Mouse (Mus musculus): ENCODE results near the gene Gm15517. TPM values are rescaled to one million over a fixed set of nuclear protein-coding genes. Genes with fewer than 3 reads are reported as not detected.
"Not testable (repeated sequence)": the region's sequence is repeated elsewhere in the genome, so short reads cannot be mapped to it uniquely, and the experiment has no call there.

Gm15517 gene
- polyA plus RNA-seq, 1 experiment from 2014 or later = not detected

DNA sequence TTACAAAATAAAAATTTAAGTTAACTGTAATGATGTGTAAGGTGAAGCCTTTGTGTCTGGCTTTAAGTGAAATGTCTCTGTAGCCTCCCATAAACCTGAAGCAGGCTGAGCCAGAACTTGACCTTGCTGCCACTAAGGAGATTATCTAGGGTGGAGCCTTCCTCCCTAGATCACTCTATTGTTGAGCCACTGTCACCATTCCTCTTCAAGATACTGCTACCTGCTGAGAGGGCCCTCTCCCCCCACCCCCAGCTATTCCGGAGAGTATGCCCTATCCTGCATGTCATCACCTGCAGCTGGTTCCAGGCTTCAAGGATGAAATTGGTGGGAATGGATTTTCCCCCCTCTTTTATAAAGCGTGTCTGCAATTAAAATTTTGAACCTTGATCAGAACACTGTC is 36.3 kb downstream of the Gm15517 start:
- H3K9ac ChIP-seq (replicated peaks); H3K4me3 ChIP-seq (replicated peaks); H3K27ac ChIP-seq; H3K9me3 ChIP-seq; H3K4me1 ChIP-seq (replicated peaks); H3K36me3 ChIP-seq; ATAC-seq (ENCODE audit: insufficient number of reproducible peaks, insufficient read depth, low FRiP score, low TSS enrichment, low read depth); H3K27me3 ChIP-seq; H3K4me2 ChIP-seq: not testable (repeated sequence)
- WGBS = 83% methylated on average over 2 of the region's 2 CpGs

DNA sequence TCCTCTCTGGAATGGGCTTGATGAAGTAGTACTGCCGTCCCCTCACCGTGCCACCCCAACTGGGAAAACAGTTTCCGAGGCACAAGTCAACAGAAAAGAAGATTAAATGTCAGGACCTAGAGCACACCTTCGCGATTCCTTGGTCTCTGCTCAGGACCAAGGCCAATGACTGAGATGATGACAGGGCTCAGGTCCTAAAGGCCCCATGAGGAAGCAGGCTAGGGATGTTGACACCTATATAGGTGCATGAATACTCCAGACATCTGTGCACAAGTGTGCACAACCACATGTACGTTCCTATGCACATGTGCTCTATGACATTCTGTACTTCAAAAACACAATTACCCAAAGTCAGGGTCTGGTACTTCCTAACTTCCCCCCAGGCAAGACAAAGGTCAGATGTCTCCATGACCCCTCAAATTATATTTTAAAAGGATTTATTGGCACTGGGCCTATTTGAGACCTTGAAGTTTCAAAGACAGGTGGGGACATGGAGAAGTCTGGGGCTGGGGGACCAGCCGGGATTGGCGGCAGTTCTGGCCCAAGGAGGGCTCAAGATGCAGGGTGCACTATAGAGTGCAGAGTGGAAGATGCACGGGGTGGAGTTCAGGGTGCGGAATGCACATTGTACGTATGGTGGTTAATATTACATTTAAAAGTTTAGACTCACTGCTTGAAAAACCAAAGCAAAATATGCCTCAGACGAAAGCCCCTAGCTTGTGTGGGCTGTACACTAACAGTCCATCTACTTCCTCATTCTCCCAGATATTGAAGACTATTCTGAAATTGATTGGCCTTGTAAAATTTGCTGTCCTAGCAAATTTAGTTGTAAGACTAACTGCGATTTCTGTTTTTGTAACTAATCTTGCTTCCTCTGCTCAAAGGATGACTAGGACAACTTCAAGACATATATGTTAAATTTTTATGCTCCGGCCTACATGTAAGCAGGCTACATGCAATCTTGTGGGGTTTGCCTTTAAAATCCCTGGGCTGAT is 42.4 kb downstream of the Gm15517 start:
- Histone ChIP-seq H3K36me3 (no peaks in the 10 kb centered on the region), H3K9ac (replicated peaks) (peak overlapping the region; percentile 89), H3K4me2 (peak overlapping the region; percentile 73), H3K9me3 (no peaks in the 10 kb centered on the region), H3K4me3 (replicated peaks) (peak overlapping the region; percentile 67), H3K27ac (peak overlapping the region; percentile 94), H3K4me1 (replicated peaks) (peaks cover 35% of the 10 kb centered on the region), H3K27me3 (peaks cover 24% of the 10 kb centered on the region; the same call in 1 of the 2 replicates)
- WGBS = 88% methylated on average over 14 of the region's 14 CpGs
- no peak for ATAC-seq (ENCODE audit: insufficient number of reproducible peaks, insufficient read depth, low FRiP score, low TSS enrichment, low read depth)

GRCm38 (mm10) chr7:44304463-44304774 is 43.2 kb downstream of the Gm15517 start:
- H3K36me3 ChIP-seq = no peaks in the 10 kb centered on the region
- under 1% methylated on average over 25 of the region's 25 CpGs for WGBS
- peak overlapping the region; percentile 94 for H3K27ac ChIP-seq
- H3K4me3 ChIP-seq (replicated peaks) = peak overlapping the region; percentile 67
- ATAC-seq (ENCODE audit: insufficient number of reproducible peaks, insufficient read depth, low FRiP score, low TSS enrichment, low read depth) = peak; percentile 18
- H3K9ac ChIP-seq (replicated peaks) = peak overlapping the region; percentile 89
- H3K4me2 ChIP-seq = peak overlapping the region; percentile 73
- H3K9me3 ChIP-seq = no peaks in the 10 kb centered on the region
- H3K4me1 ChIP-seq (replicated peaks) = peaks cover 35% of the 10 kb centered on the region
- peaks cover 31% of the 10 kb centered on the region for H3K27me3 ChIP-seq

- Histone ChIP-seq H3K4me1 (replicated peaks) (peaks cover 35% of the 10 kb centered on the region), H3K27ac (peak overlapping the region; percentile 94), H3K36me3 (no peaks in the 10 kb centered on the region), H3K4me2 (peak overlapping the region; percentile 73), H3K9ac (replicated peaks) (peak overlapping the region; percentile 89), H3K9me3 (no peaks in the 10 kb centered on the region), H3K27me3 (peaks cover 37% of the 10 kb centered on the region), H3K4me3 (replicated peaks) (peak overlapping the region; percentile 67)
- WGBS = under 1% methylated on average over 49 of the region's 49 CpGs
- ATAC-seq (ENCODE audit: insufficient number of reproducible peaks, insufficient read depth, low FRiP score, low TSS enrichment, low read depth) = peak; percentile 95
Observed at GRCm38 (mm10) chr7:44304775-44305641, 43.8 kb downstream of the Gm15517 start.

DNA sequence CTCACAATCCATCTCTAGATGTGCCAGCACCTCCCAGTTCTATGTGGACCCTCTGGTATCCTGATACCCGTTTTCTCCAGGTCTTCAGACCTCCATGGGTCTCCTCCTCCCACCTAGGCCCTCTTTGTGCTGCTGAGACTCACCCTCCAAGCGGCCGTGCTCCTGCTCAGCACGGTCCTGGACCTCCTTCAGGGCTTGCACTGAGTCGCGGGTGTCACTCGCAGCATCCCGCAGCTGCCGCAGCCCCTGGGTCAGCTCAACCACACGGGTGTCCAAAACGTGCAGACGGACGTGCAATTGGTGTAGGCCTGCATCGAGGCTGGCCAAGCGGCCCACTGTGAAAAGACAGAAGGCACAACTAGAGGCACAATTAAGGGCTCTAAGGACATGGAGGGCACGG is 44.4 kb downstream of the Gm15517 start:
- Histone ChIP-seq H3K4me3 (replicated peaks) (peak overlapping the region; percentile 67), H3K9ac (replicated peaks) (no peak overlapping the region), H3K4me1 (replicated peaks) (peaks cover 41% of the 10 kb centered on the region), H3K36me3 (no peaks in the 10 kb centered on the region), H3K9me3 (no peaks in the 10 kb centered on the region), H3K27ac (peak overlapping the region; percentile 64), H3K4me2 (peak overlapping the region; percentile 73), H3K27me3 (peaks cover 43% of the 10 kb centered on the region)
- peak; percentile 8 for ATAC-seq (ENCODE audit: insufficient number of reproducible peaks, insufficient read depth, low FRiP score, low TSS enrichment, low read depth)
- WGBS = 11% methylated on average over 16 of the region's 16 CpGs

GRCm38 (mm10) chr7:44306516-44307240 is 45.4 kb downstream of the Gm15517 start, which contains the start of gene Clec11a:
TSS of gene Clec11a (minus strand) at chr7:44306902.
- peaks cover 51% of the 10 kb centered on the region for H3K4me1 ChIP-seq (replicated peaks)

DNA sequence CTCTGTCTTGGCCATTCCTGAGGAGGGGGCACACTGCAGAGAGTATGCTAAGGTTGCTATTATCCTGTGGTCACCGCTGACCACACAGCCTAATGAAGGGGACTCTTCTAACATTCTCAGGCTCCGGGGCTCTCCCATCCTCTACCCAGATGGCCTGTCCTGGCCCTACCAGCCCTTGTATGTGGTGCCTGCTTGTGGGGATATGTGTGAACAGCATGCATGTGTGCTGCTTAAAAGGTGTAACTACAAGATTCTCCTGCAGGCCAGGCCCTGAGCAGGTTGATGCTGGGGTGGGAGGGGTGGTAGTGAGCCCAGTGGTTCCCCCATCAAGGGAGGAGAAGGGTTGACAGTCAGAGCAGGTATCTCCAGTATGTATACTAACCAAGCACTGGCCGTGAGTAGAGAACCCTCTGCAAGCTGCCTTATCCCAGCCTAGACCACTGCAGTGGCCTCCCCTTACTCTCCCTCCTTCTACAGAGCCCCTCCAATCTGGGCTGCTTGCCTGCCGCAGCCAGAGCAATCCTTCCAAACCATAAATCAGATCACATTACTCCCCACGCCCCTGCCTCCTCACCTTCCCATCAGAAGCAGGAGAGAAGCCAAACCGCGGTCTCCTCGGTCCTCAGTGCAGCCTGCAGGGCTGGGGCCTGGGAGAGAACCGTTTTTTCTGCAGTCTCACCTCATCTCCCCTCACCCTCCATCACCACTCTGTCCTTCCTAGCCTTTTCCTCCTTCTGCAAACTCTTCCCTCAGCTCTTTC is 46.2 kb downstream of the Gm15517 start:
- Histone ChIP-seq H3K27ac (peak overlapping the region; percentile 45), H3K4me3 (replicated peaks) (no peak overlapping the region), H3K4me2 (peak overlapping the region; percentile 24; the same call in 1 of the 2 replicates), H3K36me3 (no peaks in the 10 kb centered on the region), H3K4me1 (replicated peaks) (peaks cover 55% of the 10 kb centered on the region), H3K9me3 (no peaks in the 10 kb centered on the region), H3K9ac (replicated peaks) (peak overlapping the region; percentile 34), H3K27me3 (peaks cover 61% of the 10 kb centered on the region)
- 20% methylated on average over 9 of the region's 9 CpGs for WGBS
- no peak for ATAC-seq (ENCODE audit: insufficient number of reproducible peaks, insufficient read depth, low FRiP score, low TSS enrichment, low read depth)

More at GRCm38 (mm10) chr7:44306516-44307240, 45.4 kb downstream of the Gm15517 start, which contains the start of gene Clec11a:
- no peak for ATAC-seq (ENCODE audit: insufficient number of reproducible peaks, insufficient read depth, low FRiP score, low TSS enrichment, low read depth)
- 55% methylated on average over 6 of the region's 6 CpGs for WGBS
- peak within 1 kb of the TSS; percentile 64 for H3K27ac ChIP-seq
- H3K9ac ChIP-seq (replicated peaks) = peak within 1 kb of the TSS; percentile 34
- H3K27me3 ChIP-seq = peaks cover 53% of the 10 kb centered on the region
- H3K9me3 ChIP-seq = no peaks in the 10 kb centered on the region
- H3K4me3 ChIP-seq (replicated peaks) = peak within 1 kb of the TSS; percentile 67
- no peaks in the 10 kb centered on the region for H3K36me3 ChIP-seq
- peak within 1 kb of the TSS; percentile 73 for H3K4me2 ChIP-seq

GRCm38 (mm10) chr7:44309475-44310284 is 48.4 kb downstream of the Gm15517 start, which contains the start of gene Shank1:
TSS of gene Shank1 (plus strand) at chr7:44310253.
- 14% methylated on average over 18 of the region's 22 CpGs for WGBS
- H3K9ac ChIP-seq (replicated peaks) = peak within 1 kb of the TSS; percentile 64
- ATAC-seq (ENCODE audit: insufficient number of reproducible peaks, insufficient read depth, low FRiP score, low TSS enrichment, low read depth) = no peak
- peaks cover 48% of the 10 kb centered on the region for H3K4me1 ChIP-seq (replicated peaks)
- peak within 1 kb of the TSS; percentile 54 for H3K4me3 ChIP-seq (replicated peaks)
- no peaks in the 10 kb centered on the region for H3K9me3 ChIP-seq
- no peaks in the 10 kb centered on the region for H3K36me3 ChIP-seq
- H3K27ac ChIP-seq = no peak within 1 kb of the TSS
- peak within 1 kb of the TSS; percentile 98 for H3K4me2 ChIP-seq
- peaks cover 68% of the 10 kb centered on the region for H3K27me3 ChIP-seq

DNA sequence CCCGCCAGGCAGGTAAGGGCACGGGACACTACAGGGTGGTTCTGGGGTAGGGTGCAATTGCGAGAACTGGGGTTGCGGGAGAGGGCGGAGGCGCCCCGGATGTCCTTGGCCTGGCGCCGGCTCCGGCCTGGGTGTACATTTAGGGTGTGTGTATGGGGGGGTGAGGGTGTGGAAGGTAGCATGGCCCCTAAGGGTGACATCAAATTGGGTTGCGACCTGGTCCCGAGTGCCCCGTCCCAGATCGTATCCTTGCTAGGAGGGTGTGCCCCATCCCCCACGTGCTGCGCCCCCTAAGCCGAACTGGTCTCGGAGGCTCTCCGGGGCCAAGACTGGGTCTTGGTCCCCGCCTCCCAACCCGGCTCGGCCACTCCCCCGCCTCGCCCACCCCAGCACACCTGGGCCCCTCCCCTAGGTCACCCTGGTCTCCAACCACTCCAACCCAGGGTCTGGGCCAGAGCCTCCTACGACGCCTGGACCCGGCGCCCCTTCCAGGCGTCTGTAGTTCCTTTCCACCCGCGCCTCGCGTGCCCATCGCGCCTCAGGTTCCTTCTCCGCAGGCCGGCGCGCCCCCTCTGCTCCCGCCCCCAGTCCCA is 49.1 kb downstream of the Gm15517 start:
- H3K27ac ChIP-seq = no peak overlapping the region
- H3K9me3 ChIP-seq = no peaks in the 10 kb centered on the region
- H3K27me3 ChIP-seq = peaks cover 68% of the 10 kb centered on the region
- WGBS = under 1% methylated on average over 33 of the region's 40 CpGs
- peaks cover 48% of the 10 kb centered on the region for H3K4me1 ChIP-seq (replicated peaks)
- peak overlapping the region; percentile 54 for H3K4me3 ChIP-seq (replicated peaks)
- peak; percentile 13; the same call in 1 of the 2 replicates for ATAC-seq (ENCODE audit: insufficient number of reproducible peaks, insufficient read depth, low FRiP score, low TSS enrichment, low read depth)
- H3K4me2 ChIP-seq = peak overlapping the region; percentile 98
- no peaks in the 10 kb centered on the region for H3K36me3 ChIP-seq
- H3K9ac ChIP-seq (replicated peaks) = peak overlapping the region; percentile 64

All from limb, embryonic 12.5 days (tissue).